Mouse (Mus musculus) lung, embryonic 14.5 days (tissue): ENCODE measurements at regions not wholly inside any gene's neighbourhood (a gene's known extent, or its start where the extent isn't known, plus 50 kb on each side); places are given as distances from the start of the nearest gene placed in this dataset.

Experiments used
- ATAC-seq: fragments of 200-750 bp; cut with Nextera tagmentation; 2 replicates; pipeline ENCODE4 v1.8.0; 2017; ENCODE audit warnings: mild to moderate bottlenecking, moderate TSS enrichment, moderate library complexity; ENCODE audit not compliant: insufficient read depth
- DNase-seq: peaks from one replicate; pipeline ENCODE4 v3.0.0-alpha.2; 2015
- H3K27ac ChIP-seq: fragments of 300-500 bp; sonication (generic); 2 replicates; pipeline ENCODE4 v1.5.1; 2014; ENCODE audit warnings: low read depth, mild to moderate bottlenecking, moderate library complexity
- H3K27me3 ChIP-seq: fragments of 300-500 bp; sonication (generic); 2 replicates; pipeline ENCODE4 v1.6.1; 2014; ENCODE audit warnings: low read length, control low read depth; ENCODE audit not compliant: insufficient read depth
- H3K36me3 ChIP-seq: fragments of 300-500 bp; sonication (generic); 2 replicates; pipeline ENCODE4 v1.6.1; 2014; ENCODE audit warnings: control low read depth; ENCODE audit not compliant: insufficient read depth
- H3K4me1 ChIP-seq: fragments of 300-500 bp; sonication (generic); 2 replicates; pipeline ENCODE4 v1.6.1; 2014; ENCODE audit warnings: antibody characterized with exemption, control low read depth; ENCODE audit not compliant: insufficient read depth
- H3K4me2 ChIP-seq: fragments of 300-500 bp; sonication (generic); 2 replicates; pipeline ENCODE4 v1.6.1; 2014; ENCODE audit warnings: mild to moderate bottlenecking
- H3K4me3 ChIP-seq: fragments of 300-500 bp; sonication (generic); 2 replicates; pipeline ENCODE4 v1.5.1; 2014; ENCODE audit warnings: low read depth, low read length
- H3K9ac ChIP-seq: fragments of 300-500 bp; sonication (generic); 2 replicates; pipeline ENCODE4 v1.6.1; 2014
- H3K9me3 ChIP-seq: fragments of 300-500 bp; sonication (generic); 2 replicates; pipeline ENCODE4 v1.6.1; 2016; ENCODE audit warnings: low read depth, low read length, control low read depth
- CTCF ChIP-seq: IDR thresholded peaks from 2 replicates; pipeline ENCODE4 v1.5.1; 2016; ENCODE audit warnings: antibody characterized with exemption, low read depth
- WGBS: fragments of 180-500 bp; shearing (Covaris S2); extraction: QIAGEN DNeasy Blood & Tissue Kit; methylation state at CpG from one replicate; pipeline ENCODE4 v1.1.7; 2014; 5-methylcytosine and 5-hydroxymethylcytosine counted together

DNA sequence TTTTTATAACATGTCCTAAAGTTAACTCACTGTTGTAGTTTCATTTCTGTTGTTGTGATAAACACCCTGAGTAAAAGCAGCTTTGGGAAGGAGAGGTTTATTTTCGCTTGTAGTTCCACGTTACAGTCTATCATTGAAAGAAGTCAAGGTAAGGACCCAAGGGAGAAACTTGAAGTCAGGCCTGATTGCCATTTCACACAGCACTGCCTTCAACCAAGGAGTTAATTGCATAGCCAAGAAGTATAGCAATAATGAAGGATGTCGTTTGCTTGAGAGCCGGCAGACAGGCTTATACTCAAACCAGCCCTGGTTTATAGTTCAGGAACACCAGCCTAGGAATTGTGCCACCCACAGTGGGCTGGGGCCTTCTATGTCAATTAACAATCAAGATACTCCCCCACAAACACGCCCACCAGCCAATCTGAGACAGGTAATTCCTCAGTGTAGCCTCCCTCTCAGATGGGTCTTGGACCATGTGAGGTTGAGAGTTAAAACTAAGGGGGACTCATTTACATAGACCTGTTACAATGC, 59.9 kb upstream of the Mdm1 start:
- 78% methylated on average over 5 of the region's 5 CpGs for WGBS
- no peak for ATAC-seq

GRCm38 (mm10) chr10:118083035-118083720, 58.4 kb upstream of the Mdm1 start:
- WGBS = 84% methylated on average over 13 of the region's 13 CpGs
- no peak overlapping the region for H3K4me2 ChIP-seq
- no peak for TF ChIP-seq CTCF
- H3K4me1 ChIP-seq = no peaks in the 10 kb centered on the region
- no peak overlapping the region for H3K9ac ChIP-seq
- no peak for DNase-seq
- no peaks in the 10 kb centered on the region for H3K36me3 ChIP-seq
- H3K4me3 ChIP-seq = no peak overlapping the region
- H3K27ac ChIP-seq = no peak overlapping the region
- ATAC-seq = no peak
- H3K27me3 ChIP-seq = no peaks in the 10 kb centered on the region
- H3K9me3 ChIP-seq = no peaks in the 10 kb centered on the region; the same call in 1 of the 2 replicates

More for the DNA sequence above, 59.9 kb upstream of the Mdm1 start:
- H3K27ac ChIP-seq = no peak overlapping the region
- H3K4me1 ChIP-seq = no peaks in the 10 kb centered on the region
- DNase-seq = no peak
- no peak overlapping the region for H3K9ac ChIP-seq
- no peaks in the 10 kb centered on the region for H3K36me3 ChIP-seq
- no peaks in the 10 kb centered on the region for H3K27me3 ChIP-seq
- no peaks in the 10 kb centered on the region; the same call in 1 of the 2 replicates for H3K9me3 ChIP-seq
- no peak overlapping the region for H3K4me2 ChIP-seq
- H3K4me3 ChIP-seq = no peak overlapping the region
- no peak for TF ChIP-seq CTCF

DNA sequence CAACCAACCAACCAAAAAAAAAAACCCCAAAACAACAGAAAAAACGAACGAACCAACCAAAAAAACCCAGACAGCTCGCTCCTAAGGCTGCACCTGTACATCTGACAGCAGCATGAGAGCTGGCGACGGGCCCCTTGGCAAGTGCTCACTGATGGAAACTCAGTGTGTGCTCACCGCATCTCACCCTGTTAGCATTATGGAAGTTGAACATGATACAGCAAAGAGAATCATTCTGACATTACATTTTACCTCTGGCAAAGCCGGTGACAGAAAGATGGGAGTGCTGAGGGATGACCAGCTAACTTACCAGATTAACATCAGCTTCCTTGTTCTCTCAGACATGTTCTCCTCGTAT, 57.9 kb upstream of the Mdm1 start:
- no peak for TF ChIP-seq CTCF
- no peaks in the 10 kb centered on the region for H3K36me3 ChIP-seq
- WGBS = 81% methylated on average over 8 of the region's 8 CpGs
- H3K4me3 ChIP-seq = no peak overlapping the region
- no peak overlapping the region for H3K27ac ChIP-seq
- no peaks in the 10 kb centered on the region for H3K27me3 ChIP-seq
- no peak for DNase-seq
- H3K4me2 ChIP-seq = no peak overlapping the region
- no peak for ATAC-seq
- H3K9me3 ChIP-seq = no peaks in the 10 kb centered on the region
- no peaks in the 10 kb centered on the region for H3K4me1 ChIP-seq
- H3K9ac ChIP-seq = no peak overlapping the region

DNA sequence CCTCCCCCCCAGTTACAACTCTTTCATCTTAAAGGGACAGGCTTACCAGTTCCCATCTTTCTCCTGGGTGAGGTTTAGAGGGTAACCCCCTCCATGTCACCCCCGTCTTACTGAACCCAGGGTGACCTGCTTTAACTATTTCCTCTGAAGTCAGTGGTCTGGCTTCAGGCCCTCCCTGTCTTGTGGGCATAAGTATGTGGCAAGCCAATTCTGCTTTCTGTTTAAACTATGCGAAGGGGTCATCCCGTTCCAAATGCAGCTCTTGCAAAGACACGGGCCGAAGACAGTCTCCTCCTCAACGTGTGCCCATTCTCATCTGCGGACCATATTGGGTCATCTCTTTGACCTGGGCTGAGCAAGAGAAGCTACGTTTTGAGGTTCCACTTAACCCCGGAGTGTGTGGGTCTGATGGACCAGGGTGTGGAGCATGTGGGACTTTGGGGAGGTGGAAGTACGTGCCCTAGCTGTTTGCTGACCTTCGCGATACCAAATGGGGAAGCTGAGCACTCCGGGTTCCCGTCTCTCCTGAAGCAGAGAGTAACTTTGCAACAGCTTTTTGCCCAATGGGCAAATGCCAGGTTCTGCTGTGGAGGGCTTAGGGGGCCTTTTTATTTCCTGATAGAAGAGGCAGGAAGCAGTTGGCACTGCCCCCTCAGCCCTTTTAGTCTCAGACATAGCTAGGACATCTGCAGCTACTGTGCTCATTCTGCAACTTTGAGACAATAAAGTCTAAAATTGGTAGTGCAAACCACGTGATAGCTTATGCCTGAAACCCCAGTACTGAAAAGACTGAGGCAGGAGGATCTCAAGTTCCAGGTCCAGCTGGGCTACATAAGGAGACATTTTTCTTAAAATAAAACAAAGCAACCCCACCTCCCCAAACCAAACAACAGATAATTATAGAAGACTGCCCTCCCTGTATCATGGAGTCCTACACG, 56.3 kb upstream of the Mdm1 start:
- no peaks in the 10 kb centered on the region for H3K36me3 ChIP-seq
- H3K4me1 ChIP-seq = no peaks in the 10 kb centered on the region
- DNase-seq (no peak), ATAC-seq (no peak)
- H3K9ac ChIP-seq = no peak overlapping the region
- no peak overlapping the region for H3K4me2 ChIP-seq
- H3K27ac ChIP-seq = no peak overlapping the region
- no peak for TF ChIP-seq CTCF
- H3K9me3 ChIP-seq = no peaks in the 10 kb centered on the region
- no peak overlapping the region for H3K4me3 ChIP-seq
- WGBS = 85% methylated on average over 16 of the region's 16 CpGs
- no peaks in the 10 kb centered on the region for H3K27me3 ChIP-seq

GRCm38 (mm10) chr10:118087570-118088340, 53.9 kb upstream of the Mdm1 start:
- Histone ChIP-seq H3K9ac (no peak overlapping the region), H3K4me3 (no peak overlapping the region), H3K27me3 (no peaks in the 10 kb centered on the region), H3K27ac (no peak overlapping the region), H3K36me3 (no peaks in the 10 kb centered on the region), H3K9me3 (no peaks in the 10 kb centered on the region), H3K4me1 (no peaks in the 10 kb centered on the region), H3K4me2 (peak overlapping the region; percentile 13; the same call in 1 of the 2 replicates)
- DNase-seq (peak; percentile 30), ATAC-seq (no peak; the same call in 1 of the 2 replicates)
- WGBS = 19% methylated on average over 12 of the region's 12 CpGs
- TF ChIP-seq CTCF = no peak

- no peak for DNase-seq
- no peak for TF ChIP-seq CTCF
- 52% methylated on average over 2 of the region's 2 CpGs for WGBS
Measured at GRCm38 (mm10) chr10:118088499-118088898, 53.1 kb upstream of the Mdm1 start.

DNA sequence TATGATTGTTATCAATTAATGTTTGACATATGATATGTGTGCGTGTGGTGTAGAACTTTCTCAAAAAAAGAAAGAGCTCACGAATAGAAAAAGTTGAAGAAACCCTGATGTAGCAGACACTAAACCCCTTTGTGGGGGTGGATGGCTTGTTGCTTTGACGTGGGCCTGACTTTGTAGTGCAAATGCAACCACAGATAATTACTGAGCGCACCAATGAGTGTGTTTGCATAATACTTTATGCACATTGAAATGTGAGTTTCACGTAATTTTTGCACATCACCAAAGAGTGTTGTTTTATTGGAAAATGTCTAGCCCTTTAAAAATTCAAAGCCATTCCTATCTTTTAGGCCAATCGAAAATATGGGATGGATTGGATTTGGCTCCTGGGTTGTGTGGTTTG, 51.7 kb upstream of the Mdm1 start:
- no peaks in the 10 kb centered on the region for H3K27me3 ChIP-seq
- no peak for TF ChIP-seq CTCF
- H3K9me3 ChIP-seq = no peaks in the 10 kb centered on the region
- H3K36me3 ChIP-seq = no peaks in the 10 kb centered on the region
- DNase-seq = no peak
- H3K27ac ChIP-seq = no peak overlapping the region
- no peak overlapping the region for H3K4me3 ChIP-seq
- H3K4me1 ChIP-seq = no peaks in the 10 kb centered on the region
- no peak overlapping the region for H3K4me2 ChIP-seq
- 82% methylated on average over 6 of the region's 6 CpGs for WGBS
- no peak for ATAC-seq
- H3K9ac ChIP-seq = no peak overlapping the region

More at GRCm38 (mm10) chr10:118088499-118088898, 53.1 kb upstream of the Mdm1 start:
- Histone ChIP-seq H3K4me1 (no peaks in the 10 kb centered on the region), H3K4me2 (no peak overlapping the region), H3K4me3 (no peak overlapping the region), H3K9me3 (no peaks in the 10 kb centered on the region), H3K9ac (no peak overlapping the region), H3K36me3 (no peaks in the 10 kb centered on the region), H3K27ac (no peak overlapping the region), H3K27me3 (no peaks in the 10 kb centered on the region)
- ATAC-seq = no peak
